Mouse (Mus musculus) NIH3T3 (cell line): ENCODE measurements around the gene Dbi.

ENCODE experiments used
- DNase-seq: peaks from one replicate; pipeline ENCODE4 v3.0.0-alpha.2; 2012; ENCODE audit warnings: low read depth

Dbi gene

GRCm38 (mm10) chr1:120083921-120084517, 36.9 kb downstream of the Dbi start:
- DNase-seq = no peak

GRCm38 (mm10) chr1:120082957-120083585, 37.8 kb downstream of the Dbi start:
- peak; percentile 37 for DNase-seq

GRCm38 (mm10) chr1:120080632-120081031, 40.2 kb downstream of the Dbi start:
- DNase-seq = peak; percentile 30

GRCm38 (mm10) chr1:120077746-120078410, 43.0 kb downstream of the Dbi start:
- DNase-seq = no peak

DNA sequence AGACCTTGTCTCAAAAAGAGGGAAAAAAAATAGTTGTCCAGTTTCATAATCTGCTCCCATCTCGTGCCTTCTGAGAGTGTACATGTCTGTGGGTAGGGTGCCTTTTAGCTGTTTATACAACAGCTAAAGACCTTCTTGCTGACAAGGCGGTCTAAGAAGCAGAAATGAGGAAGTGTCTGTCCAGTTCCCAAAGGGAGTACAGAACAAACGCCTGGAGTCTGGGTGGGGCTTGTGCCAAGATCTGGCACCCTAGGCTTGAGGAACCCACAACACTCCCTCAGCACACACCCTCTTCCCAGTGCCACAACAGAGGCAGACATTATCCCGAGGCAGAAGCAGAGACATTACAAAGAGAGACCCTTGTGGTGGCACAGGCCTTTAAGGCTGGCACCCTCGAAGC, 45.4 kb downstream of the Dbi start:
- no peak for DNase-seq

- DNase-seq = no peak
Observed at GRCm38 (mm10) chr1:120074931-120075330, 45.9 kb downstream of the Dbi start.

GRCm38 (mm10) chr1:120074307-120074702, 46.6 kb downstream of the Dbi start:
- DNase-seq = peak; percentile 19

DNA sequence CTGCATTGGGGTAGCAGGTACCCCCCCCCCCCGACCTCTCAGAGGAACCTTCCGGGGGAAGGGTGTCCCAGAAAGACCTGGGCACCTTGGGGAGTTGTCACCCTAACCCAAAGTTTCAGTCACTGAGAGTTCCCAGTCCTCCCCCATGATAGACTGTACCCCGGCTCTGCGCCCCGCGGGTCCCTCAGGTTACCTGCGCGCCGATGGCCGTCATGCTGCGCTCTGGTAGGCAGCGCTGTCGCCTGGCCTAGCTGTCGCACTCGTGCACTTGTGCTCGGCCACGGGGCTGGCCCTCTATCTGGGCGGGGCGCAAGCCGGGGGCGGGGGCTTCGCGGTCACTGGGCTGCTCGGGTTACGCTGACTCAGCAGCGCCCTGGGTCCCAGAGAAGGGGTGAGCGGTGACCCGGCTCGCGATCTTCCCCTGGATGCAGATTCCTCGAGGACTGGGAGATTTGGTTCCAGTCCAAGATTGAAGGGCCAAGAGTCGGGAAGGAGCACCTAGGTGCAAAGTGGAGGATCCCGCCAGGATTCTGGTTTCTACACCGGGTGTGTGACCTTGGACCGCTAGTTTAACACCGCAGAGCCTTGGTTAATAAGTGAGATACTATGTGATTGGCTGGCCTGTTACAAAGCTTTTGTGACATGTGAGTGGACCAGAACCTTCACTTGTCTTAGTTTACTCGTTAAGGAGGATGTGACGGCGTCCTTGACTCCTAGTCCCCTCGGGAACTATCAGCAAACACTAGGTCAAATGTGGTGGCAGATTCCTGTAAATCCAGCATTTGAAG, 47.2 kb downstream of the Dbi start, which contains the start of gene Tmem37:
Gene Tmem37 (minus strand): TSS at position 556 of the 788 bp plus-strand sequence.
- peak; percentile 69 for DNase-seq

- DNase-seq = peak; percentile 25
Observed at GRCm38 (mm10) chr1:120072900-120073299, 48.0 kb downstream of the Dbi start.

- DNase-seq = no peak
Observed at GRCm38 (mm10) chr1:120071133-120071532, 49.7 kb downstream of the Dbi start.

GRCm38 (mm10) chr1:120070168-120070567, 50.7 kb downstream of the Dbi start:
- DNase-seq = no peak

- DNase-seq = no peak
Observed at GRCm38 (mm10) chr1:120069120-120069519, 51.8 kb downstream of the Dbi start.

- DNase-seq = no peak
Observed at GRCm38 (mm10) chr1:120066625-120067024, 54.3 kb downstream of the Dbi start.

DNA sequence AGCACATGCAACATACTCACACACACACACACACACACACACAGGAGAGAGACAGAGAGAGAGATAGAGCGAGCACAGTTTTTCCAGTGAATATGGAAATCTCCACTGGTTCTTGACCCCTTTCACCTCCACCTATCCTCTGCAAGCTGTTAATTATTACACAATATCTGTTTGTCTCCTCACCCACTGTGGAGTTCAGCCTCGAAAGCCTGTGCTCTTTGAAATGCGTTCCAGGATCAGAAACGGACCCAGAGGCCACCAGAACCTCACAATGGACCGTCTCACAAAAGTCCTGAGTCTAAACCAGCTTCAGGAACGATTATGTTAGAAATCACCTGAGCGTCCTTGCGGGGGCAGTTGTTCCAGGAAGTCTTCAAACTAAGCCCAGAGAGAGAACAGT, 54.7 kb downstream of the Dbi start:
- no peak for DNase-seq

- no peak for DNase-seq
Observed at GRCm38 (mm10) chr1:120064036-120064682, 56.7 kb downstream of the Dbi start.
